Mouse (Mus musculus) hindbrain, embryonic 10.5 days (tissue): ENCODE results near the gene Inafm1. TPM values are rescaled to one million over a fixed set of nuclear protein-coding genes. Genes with fewer than 3 reads are reported as not detected.
"Not testable (repeated sequence)": the region's sequence is repeated elsewhere in the genome, so short reads cannot be mapped to it uniquely, and the experiment has no call there.

Source experiments
- DNase-seq: peaks from one replicate; pipeline ENCODE4 v3.0.0-alpha.2; 2017; ENCODE audit warnings: low spot score
- H3K27ac ChIP-seq: fragments of 300-500 bp; sonication (generic); 2 replicates; pipeline ENCODE4 v1.5.1; 2016; ENCODE audit warnings: mild to moderate bottlenecking, moderate library complexity
- H3K27me3 ChIP-seq: fragments of 300-500 bp; sonication (generic); 2 replicates; pipeline ENCODE4 v1.6.1; 2016; ENCODE audit warnings: mild to moderate bottlenecking; ENCODE audit not compliant: poor library complexity, insufficient read depth, severe bottlenecking
- H3K36me3 ChIP-seq: fragments of 300-500 bp; sonication (generic); 2 replicates; pipeline ENCODE4 v1.6.1; 2016; ENCODE audit warnings: mild to moderate bottlenecking, moderate library complexity
- H3K4me1 ChIP-seq: fragments of 300-500 bp; sonication (generic); replicated peaks from 2 replicates; pipeline ENCODE4 v1.6.1; 2016; ENCODE audit warnings: mild to moderate bottlenecking
- H3K4me3 ChIP-seq: fragments of 300-500 bp; sonication (generic); 2 replicates; pipeline ENCODE4 v1.5.1; 2016; ENCODE audit warnings: mild to moderate bottlenecking, moderate library complexity
- H3K9me3 ChIP-seq: fragments of 300-500 bp; sonication (generic); 2 replicates; pipeline ENCODE4 v1.6.1; 2016; ENCODE audit warnings: mild to moderate bottlenecking, moderate library complexity
- WGBS: fragments of 180-500 bp; shearing (Covaris S2); methylation state at CpG from one replicate; pipeline ENCODE4 v1.1.7; 2016; 5-methylcytosine and 5-hydroxymethylcytosine counted together
- polyA plus RNA-seq: library from polyadenylated mRNA; unstranded; fragments of >200 nt; fragmentation: Nextera tagmentation; extraction: Ambion mirVana; gene quantifications from 2 replicates; pipeline ENCODE4 v1.2.1, GENCODE M21; 2016

The Inafm1 gene
- polyA plus RNA-seq, 1 experiment from 2014 or later, result 13.0 TPM

DNA sequence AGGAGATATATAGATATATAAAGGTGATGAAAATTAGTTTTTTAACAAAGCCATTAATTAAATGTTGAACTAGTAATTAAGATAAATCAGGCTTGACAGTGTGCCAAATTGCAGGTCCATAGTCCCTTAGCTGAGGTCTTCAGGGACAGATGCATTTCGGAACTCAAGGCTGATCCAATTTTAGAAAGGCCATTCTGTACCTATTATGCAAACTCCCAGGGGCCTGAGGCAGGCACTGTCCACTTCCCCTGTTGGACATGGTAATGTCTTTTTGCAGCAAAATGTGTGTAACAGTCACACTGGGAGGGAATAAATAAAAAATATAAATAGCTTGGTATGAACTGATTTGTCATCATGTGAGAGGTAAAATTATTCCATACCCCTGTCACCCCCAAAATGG lies 2.3 kb downstream of the Inafm1 start:
- no peaks in the 10 kb centered on the region for H3K9me3 ChIP-seq
- peaks cover 28% of the 10 kb centered on the region for H3K27me3 ChIP-seq
- WGBS, result 68% methylated on average over 1 of the region's 1 CpGs
- H3K27ac ChIP-seq, result no peak overlapping the region
- H3K4me1 ChIP-seq, result peaks cover 35% of the 10 kb centered on the region
- DNase-seq, result no peak
- no peak overlapping the region for H3K4me3 ChIP-seq
- H3K36me3 ChIP-seq, result peaks cover 13% of the 10 kb centered on the region

GRCm38 (mm10) chr7:16266593-16266992 lies 6.8 kb downstream of the Inafm1 start:
- H3K4me1 ChIP-seq, H3K36me3 ChIP-seq, H3K4me3 ChIP-seq, H3K27ac ChIP-seq, H3K9me3 ChIP-seq, DNase-seq: not testable (repeated sequence)
- peaks cover 19% of the 10 kb centered on the region for H3K27me3 ChIP-seq
- WGBS, result 95% methylated on average over 7 of the region's 7 CpGs

DNA sequence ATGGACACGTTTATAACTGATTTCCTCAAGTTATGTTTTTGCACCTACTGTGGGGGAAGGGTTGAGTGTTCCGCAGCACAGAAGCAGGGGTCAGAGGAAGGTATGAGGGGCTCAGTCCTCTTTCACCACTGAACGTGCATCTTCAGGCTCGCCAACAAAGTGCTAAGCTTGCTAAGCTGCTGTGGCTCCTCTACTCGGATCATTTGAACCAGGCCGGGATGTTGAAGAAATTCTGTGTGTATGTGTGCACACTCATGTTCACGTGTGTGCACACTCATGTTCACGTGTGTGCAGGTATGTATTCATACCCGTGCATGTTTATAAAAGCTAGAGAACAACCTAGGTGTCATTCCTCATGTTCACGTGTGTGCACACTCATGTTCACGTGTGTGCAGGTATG lies 7.6 kb downstream of the Inafm1 start:
- 88% methylated on average over 11 of the region's 11 CpGs for WGBS

DNA sequence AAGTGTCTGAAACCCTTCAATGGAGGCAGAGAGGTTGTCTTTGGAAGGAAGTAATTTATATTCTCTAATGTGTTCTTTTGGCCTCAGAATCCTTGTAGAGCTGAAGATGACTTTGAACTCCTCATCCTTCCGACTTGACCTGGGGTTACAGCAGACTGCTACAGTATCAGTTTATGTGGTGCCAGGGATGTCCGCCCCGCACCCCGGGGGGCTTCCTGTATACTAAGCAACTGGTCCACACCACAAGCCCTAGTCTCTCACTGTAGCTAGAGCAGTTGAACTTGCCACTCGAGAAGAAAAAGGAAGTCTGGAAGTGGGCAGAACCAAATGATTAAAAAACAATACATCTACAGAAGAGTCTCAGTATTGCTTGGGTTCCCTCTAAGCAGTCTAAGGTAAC lies 9.6 kb downstream of the Inafm1 start:
- H3K27me3 ChIP-seq, result peaks cover 5% of the 10 kb centered on the region; the same call in 1 of the 2 replicates
- DNase-seq, result no peak
- no peaks in the 10 kb centered on the region for H3K36me3 ChIP-seq
- WGBS, result 85% methylated on average over 5 of the region's 5 CpGs
- H3K9me3 ChIP-seq, result peaks cover 9% of the 10 kb centered on the region
- no peak overlapping the region for H3K4me3 ChIP-seq
- no peaks in the 10 kb centered on the region for H3K4me1 ChIP-seq
- no peak overlapping the region for H3K27ac ChIP-seq

More for the DNA sequence above, 7.6 kb downstream of the Inafm1 start:
- DNase-seq, result no peak
- Histone ChIP-seq H3K27me3 (peaks cover 16% of the 10 kb centered on the region), H3K27ac (no peak overlapping the region), H3K4me3 (no peak overlapping the region), H3K4me1 (no peaks in the 10 kb centered on the region), H3K9me3 (peaks cover 9% of the 10 kb centered on the region), H3K36me3 (no peaks in the 10 kb centered on the region)

DNA sequence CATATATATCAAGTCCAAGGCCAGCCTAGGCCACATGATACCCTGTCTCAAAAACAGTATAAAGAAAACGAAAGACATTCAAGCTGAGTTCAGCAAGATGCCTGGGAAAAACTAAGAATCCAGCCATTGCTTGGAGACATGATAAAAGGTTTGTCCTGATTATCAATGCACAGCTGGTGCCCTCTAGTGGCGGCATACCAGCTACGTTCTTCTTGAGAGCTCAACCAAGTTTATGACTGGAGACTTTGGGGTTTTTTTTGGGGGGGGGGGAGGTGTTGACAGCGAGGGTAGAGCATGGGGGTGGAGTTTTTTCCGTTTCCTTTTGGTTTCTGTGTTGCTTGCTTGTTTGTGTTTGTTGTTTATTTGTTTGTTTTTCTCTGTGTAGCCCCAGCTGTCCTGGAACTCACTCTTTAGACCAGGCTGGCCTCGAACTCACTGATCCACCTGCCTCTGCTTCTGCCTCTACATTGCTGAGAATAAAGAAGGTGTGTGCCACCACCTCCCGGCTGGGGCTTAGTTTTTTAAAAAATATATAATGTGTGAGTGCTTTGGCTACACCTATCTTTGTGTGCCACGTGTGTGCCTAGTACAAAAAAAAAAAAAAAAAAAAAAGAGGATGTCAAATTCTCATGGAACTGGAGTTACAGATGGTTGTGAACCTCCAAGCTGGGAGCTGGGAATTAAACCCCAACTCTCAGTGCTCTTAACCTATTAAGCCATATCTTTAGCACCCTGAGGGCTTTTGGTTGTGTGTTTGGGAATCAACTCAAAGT lies 10.2 kb downstream of the Inafm1 start:
- Histone ChIP-seq H3K27ac (no peak overlapping the region), H3K27me3 (no peaks in the 10 kb centered on the region), H3K9me3 (peaks cover 9% of the 10 kb centered on the region), H3K36me3 (no peaks in the 10 kb centered on the region), H3K4me1 (no peaks in the 10 kb centered on the region), H3K4me3 (no peak overlapping the region)
- 30% methylated on average over 8 of the region's 8 CpGs for WGBS
- peak; percentile 74 for DNase-seq

GRCm38 (mm10) chr7:16261097-16261496 lies 12.3 kb downstream of the Inafm1 start:
- WGBS, result 79% methylated on average over 1 of the region's 1 CpGs
- Histone ChIP-seq H3K4me1 (no peaks in the 10 kb centered on the region), H3K36me3 (no peaks in the 10 kb centered on the region), H3K9me3 (peaks cover 9% of the 10 kb centered on the region), H3K27ac (no peak overlapping the region), H3K27me3 (no peaks in the 10 kb centered on the region), H3K4me3 (no peak overlapping the region)
- no peak for DNase-seq

GRCm38 (mm10) chr7:16259110-16259590 lies 14.3 kb downstream of the Inafm1 start, which contains the start of gene C5ar1:
Gene C5ar1, minus strand, starts transcription at chr7:16259540.
- H3K27ac ChIP-seq, result no peak within 1 kb of the TSS
- 89% methylated on average over 5 of the region's 5 CpGs for WGBS
- no peak for DNase-seq

GRCm38 (mm10) chr7:16257830-16258229 lies 15.6 kb downstream of the Inafm1 start:
- Histone ChIP-seq H3K4me1 (no peaks in the 10 kb centered on the region), H3K27ac (no peak overlapping the region), H3K4me3 (no peak overlapping the region), H3K9me3 (no peaks in the 10 kb centered on the region), H3K27me3 (no peaks in the 10 kb centered on the region), H3K36me3 (no peaks in the 10 kb centered on the region)
- DNase-seq, result no peak
- WGBS, result 90% methylated on average over 11 of the region's 11 CpGs

More at GRCm38 (mm10) chr7:16259110-16259590, 14.3 kb downstream of the Inafm1 start, which contains the start of gene C5ar1:
- no peak within 1 kb of the TSS for H3K4me3 ChIP-seq
- no peaks in the 10 kb centered on the region for H3K36me3 ChIP-seq
- no peaks in the 10 kb centered on the region for H3K9me3 ChIP-seq
- no peaks in the 10 kb centered on the region for H3K27me3 ChIP-seq
- no peaks in the 10 kb centered on the region for H3K4me1 ChIP-seq

DNA sequence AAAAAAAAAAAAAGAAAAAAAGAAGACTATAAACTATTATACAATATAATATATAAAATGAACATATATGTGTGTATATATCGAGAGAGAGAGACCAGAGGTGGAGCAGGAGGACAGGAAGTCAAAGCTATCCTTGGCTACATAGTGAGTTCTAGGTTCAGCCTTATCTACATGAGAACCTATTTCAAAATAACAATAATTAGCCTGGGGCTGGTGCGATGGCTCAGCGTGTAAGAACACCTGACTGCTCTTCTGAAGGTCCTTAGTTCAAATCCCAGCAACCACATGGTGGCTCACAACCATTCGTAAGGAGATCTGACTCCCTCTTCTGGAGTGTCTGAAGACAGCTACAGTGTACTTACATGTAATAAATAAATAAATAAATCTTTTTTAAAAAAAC lies 17.5 kb downstream of the Inafm1 start:
- H3K27ac ChIP-seq, H3K4me1 ChIP-seq, H3K9me3 ChIP-seq, H3K36me3 ChIP-seq, H3K27me3 ChIP-seq, DNase-seq, H3K4me3 ChIP-seq: not testable (repeated sequence)
- WGBS, result 82% methylated on average over 4 of the region's 4 CpGs

GRCm38 (mm10) chr7:16254195-16254594 lies 19.2 kb downstream of the Inafm1 start:
- DNase-seq, result no peak
- Histone ChIP-seq H3K4me3 (no peak overlapping the region), H3K9me3 (no peaks in the 10 kb centered on the region), H3K36me3 (no peaks in the 10 kb centered on the region), H3K27me3 (no peaks in the 10 kb centered on the region), H3K27ac (no peak overlapping the region), H3K4me1 (no peaks in the 10 kb centered on the region)
- 71% methylated on average over 4 of the region's 4 CpGs for WGBS

- no peaks in the 10 kb centered on the region for H3K4me1 ChIP-seq
- no peak for DNase-seq
- H3K36me3 ChIP-seq, result no peaks in the 10 kb centered on the region
- WGBS, result 90% methylated on average over 5 of the region's 5 CpGs
- H3K4me3 ChIP-seq, result no peak overlapping the region
- no peaks in the 10 kb centered on the region for H3K27me3 ChIP-seq
- no peaks in the 10 kb centered on the region for H3K9me3 ChIP-seq
- no peak overlapping the region for H3K27ac ChIP-seq
Measured at GRCm38 (mm10) chr7:16250687-16251086, 22.7 kb downstream of the Inafm1 start.

DNA sequence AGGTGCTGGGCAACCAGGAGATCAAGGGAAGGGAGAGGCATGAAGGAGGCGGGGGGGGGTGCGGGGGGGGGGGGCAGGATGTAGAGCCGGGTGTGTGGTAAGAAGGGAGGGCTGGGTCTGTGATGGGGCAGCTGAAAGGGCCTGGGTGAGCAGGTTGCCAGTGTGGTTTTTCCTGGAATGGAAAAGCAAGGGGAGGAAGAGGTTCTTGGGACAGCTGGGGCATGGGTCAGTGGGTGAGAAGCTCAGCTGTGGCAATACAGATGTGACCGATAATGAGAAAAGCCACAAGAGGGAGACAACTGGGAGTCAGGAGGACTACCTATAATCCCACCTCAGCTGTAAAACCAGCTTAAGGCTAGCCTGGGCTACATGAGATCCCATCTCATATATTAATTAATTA lies 27.5 kb downstream of the Inafm1 start:
- no peak for DNase-seq
- 42% methylated on average over 2 of the region's 4 CpGs for WGBS
- Histone ChIP-seq H3K27me3 (no peaks in the 10 kb centered on the region), H3K27ac (no peak overlapping the region), H3K4me1 (no peaks in the 10 kb centered on the region), H3K9me3 (no peaks in the 10 kb centered on the region), H3K4me3 (no peak overlapping the region), H3K36me3 (no peaks in the 10 kb centered on the region)

DNA sequence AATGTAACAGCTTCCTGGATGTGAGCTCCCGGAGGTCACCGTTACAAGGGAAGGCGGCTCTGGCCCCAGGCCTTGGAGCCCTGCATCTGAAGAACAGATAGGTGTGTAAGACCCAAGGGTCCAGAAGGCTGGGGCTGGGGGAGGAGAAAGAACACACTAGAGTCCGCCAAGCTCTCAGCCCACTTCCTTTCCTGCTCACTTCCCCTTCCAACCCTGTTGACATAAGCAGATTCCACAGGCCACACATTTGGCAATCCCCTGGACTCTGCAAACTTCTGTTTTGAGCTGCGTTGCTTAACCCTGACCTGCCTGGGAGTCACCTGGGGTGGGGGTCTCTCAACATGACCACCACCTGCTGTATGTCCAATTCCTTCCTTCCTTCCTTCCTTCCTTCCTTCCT lies 29.4 kb downstream of the Inafm1 start, which contains the start of gene C5ar2:
TSS of gene C5ar2 (minus strand) at position 88 of the 400 bp plus-strand sequence.
- no peaks in the 10 kb centered on the region for H3K4me1 ChIP-seq
- no peak within 1 kb of the TSS for H3K4me3 ChIP-seq
- no peaks in the 10 kb centered on the region for H3K9me3 ChIP-seq
- H3K27me3 ChIP-seq, result no peaks in the 10 kb centered on the region
- no peaks in the 10 kb centered on the region for H3K36me3 ChIP-seq
- 82% methylated on average over 5 of the region's 5 CpGs for WGBS
- no peak for DNase-seq
- no peak within 1 kb of the TSS for H3K27ac ChIP-seq
